Mouse (Mus musculus) MEL-GATA-1-ER (cell line): ENCODE data around the gene Cep152.

ENCODE experiments used
- DNase-seq: peaks from one replicate; pipeline ENCODE4 v3.0.0-alpha.2; 2012; ENCODE audit warnings: low read depth; ENCODE audit errors: extremely low read depth

Gene Cep152

DNA sequence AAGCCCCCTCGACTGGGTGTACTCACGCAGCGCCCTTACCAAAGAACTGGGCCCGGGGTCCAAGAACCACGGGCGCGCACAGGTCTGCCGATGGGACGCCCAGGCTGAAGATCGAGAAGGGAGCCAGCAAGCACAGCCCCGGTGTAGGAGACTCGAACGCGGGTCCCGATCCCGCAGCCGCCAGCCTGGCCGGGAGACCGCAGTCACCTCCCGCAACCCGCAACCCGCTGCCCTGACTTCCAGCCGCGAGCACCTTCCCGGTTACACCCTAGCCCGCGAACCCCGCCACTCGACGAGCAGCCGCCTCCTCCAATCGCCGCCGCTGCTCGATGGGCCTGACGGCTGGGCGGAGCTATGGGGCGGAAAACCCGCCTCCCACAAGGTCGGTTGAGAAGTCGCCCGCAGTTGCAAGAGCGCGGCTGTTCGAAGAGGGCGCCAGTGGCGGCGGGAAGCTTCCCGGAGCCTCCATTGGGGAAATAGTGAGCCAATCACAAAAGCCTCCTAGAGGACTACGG, at the start of gene Cep152:
Gene Cep152 (minus strand): TSS at position 277 of the 515 bp plus-strand sequence.
- DNase-seq, result peak; percentile 95

DNA sequence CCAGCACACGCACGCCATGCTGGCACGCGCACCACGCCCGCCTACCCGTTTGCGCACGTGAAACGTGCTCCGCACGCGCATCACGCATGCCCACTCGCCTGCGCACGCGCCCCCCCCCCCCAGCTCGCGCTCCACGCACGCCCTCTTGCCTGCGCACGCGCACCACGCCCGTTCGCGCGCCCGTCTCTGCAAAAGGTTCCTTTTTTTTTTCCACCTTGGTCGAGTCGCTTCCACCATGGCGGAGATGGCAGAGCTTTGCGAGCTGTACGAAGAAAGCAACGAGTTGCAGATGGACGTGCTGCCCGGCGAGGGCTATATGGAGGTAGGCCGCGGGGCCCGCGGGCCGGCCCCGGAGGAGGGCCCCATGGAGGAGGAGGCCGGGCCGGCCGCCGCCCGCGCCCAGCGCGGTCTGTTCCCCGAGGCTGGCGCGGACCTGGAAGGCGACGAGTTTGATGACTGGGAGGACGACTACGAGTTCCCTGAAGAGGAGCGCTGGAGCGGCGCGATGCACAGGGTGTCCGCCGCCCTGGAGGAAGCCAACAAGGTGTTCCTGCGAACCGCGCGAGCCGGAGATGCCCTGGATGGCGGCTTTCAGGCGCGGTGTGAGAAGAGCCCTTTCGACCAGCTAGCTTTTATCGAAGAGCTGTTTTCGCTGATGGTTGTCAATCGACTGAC, 48.2 kb upstream of the Cep152 start, which contains the start of gene Eid1:
Gene Eid1 (plus strand): TSS at position 139 of the 675 bp plus-strand sequence.
- DNase-seq, result peak; percentile 62

DNA sequence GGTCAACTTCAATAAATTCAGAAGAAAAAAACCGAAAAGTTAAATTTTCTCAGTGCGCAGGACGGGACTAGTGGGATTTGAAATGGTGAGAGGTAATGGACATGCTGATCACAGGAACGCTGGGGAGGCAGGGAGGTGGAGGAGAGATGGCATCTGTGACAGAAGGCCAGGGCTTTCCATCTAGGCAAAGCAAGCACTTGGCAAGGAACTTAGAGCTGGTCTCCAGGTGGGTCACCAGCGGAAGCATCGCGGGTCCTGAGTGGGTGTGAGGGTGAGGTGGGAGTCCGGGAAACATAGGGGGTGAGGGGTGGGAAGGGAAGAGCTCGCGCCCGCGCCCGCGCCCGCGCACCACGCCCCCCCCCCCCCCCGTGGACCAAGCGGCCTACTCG, 47.6 kb upstream of the Cep152 start:
- DNase-seq, result no peak

DNA sequence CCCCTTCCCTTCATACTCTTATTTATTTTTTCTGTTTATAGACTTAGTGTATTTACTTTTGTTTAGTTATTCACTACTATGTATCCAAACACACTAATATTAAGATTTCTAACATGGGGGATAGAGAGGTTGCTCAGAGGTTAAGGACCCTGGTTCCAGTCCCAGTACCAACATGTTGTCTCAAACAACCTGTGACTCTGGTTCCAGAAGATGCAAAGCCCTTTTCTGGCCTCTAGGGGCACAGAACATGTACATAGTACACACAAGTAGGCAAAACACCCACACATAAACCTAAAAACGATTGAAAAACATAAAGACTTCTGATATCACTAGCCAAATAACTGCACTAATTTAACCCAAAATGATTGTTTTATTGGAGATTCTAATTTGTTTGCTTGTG, 45.9 kb upstream of the Cep152 start:
- DNase-seq, result peak; percentile 43

DNA sequence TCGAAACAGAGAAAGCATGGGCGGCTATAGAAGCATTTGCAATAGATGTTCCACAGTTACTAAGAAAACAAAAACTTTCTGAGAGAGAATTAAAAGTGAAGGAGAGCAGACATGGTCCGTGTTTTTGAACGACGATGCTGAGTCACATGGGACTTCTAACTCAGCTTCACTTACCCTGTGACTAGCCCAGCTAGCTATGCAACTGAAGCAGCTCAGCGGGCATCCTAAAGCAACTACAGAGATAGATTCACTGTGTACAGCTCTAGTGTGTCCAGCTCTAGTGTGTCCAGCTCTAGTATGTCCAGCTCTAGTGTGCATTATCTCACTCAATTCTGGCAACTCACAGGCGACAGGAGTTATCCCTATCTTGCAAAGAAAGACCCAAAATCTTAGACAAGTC, 42.8 kb upstream of the Cep152 start:
- DNase-seq, result no peak

DNA sequence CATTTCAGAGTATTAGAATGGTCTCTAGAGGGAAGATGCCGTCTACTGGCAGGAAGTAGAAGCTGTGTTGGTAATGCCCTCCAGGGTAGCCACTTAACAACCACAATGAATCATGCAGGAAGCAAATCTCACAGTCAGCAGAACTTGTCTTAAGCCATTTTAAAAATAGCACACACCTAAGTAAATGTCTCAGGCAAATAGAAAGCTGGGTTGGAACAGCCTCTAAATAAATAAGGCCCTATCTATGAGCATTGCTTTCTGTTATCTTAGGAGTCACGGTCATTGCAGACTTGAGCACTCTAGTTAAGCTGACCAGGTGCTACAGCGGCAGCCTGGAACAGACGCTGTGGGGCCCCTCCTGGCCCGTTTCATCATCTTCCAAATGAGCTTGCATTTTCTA, 42.3 kb upstream of the Cep152 start:
- DNase-seq, result peak; percentile 60

DNA sequence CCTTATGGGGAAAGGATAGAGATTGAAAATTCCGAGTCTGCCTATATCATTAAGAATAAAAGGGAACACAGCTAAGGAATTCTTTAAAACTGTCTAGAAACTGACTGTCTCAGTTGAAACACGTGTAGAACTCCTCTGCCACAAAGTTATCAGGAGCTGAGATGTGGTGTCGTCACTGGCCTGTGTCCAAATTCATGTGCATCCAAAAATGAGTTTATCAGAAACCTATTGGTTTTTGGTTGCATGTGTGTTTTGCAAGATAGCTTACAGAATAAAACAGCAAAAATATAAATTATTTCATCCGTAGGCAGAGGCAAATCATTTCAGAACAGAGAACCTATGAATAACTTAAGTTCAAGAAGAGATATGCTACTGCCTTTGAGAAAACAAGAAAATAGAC, 41.8 kb upstream of the Cep152 start:
- peak; percentile 54 for DNase-seq

DNA sequence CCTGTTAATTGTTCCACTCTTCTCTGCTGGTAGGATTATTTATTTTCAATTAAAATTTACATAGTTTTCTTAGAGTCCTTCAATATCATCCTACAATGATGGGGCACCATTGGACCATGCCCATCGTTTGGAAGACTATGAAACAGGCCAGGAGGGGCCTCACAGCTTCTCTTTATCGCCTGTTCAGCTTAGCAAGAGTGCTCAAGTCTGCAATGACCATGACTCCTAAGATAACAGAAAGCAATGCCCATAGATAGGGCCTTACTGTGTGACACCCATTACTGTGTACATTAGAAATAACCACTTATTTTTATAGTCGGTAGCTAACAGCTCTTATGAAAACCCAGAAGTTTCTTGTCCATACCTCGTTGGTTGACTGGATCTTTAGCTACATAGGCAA, 41.0 kb upstream of the Cep152 start:
- DNase-seq, result no peak

DNA sequence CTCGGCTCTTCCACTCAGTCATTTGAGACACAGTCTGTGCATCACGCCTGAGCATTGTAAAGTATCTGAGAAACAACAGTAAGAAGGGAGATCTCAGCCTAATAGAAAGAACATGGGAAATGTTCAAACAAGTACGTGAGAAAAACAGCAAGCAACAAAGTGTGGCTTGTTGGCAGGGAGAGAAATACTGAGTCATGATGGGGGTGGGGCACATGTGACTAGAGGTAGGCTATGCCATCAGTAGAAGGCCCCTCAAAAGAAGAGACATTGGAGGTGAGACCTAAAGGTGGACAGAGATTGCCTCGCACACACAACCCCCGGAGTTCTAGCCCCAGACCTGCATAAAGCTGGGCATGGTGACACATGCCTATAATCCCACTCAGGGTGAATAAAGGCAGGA, 40.3 kb upstream of the Cep152 start:
- no peak for DNase-seq

DNA sequence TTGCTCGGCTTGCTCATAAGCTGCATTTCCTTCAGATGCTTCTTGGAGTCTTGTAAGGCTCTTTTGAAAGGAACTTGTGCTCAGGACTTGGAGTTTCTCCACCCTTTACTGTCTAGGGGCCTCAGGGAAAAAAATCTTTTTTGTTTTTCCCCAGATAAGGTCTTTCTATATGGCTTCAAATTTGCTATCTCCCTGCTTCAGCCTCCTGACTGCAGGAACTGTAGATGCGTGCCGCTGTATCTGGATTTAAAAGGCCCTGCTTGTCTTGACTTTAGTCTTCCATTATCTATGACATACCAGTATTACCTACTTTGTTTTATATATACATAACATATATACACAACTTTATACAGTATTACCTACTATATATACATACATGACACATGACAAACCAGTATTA, 37.6 kb upstream of the Cep152 start:
- no peak for DNase-seq

DNA sequence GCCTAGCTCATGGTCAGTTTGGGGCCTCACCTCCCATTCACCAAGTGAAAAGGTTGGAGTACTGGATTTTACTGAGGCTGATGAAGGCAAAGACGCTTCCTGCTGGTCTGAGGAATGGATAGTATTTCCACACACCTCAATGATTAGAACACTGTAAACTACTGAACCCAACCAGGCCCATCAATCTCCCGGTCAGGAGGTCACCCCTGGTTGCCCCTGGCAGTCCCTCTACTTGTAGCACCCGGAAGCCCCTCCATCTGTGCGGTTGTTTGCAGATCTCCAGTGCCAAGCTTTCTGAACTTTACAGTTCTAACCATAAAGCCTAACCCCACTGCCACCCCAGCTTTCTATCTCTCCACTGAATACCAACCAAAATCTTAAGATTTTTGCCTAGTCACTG, 36.2 kb upstream of the Cep152 start:
- DNase-seq, result no peak

DNA sequence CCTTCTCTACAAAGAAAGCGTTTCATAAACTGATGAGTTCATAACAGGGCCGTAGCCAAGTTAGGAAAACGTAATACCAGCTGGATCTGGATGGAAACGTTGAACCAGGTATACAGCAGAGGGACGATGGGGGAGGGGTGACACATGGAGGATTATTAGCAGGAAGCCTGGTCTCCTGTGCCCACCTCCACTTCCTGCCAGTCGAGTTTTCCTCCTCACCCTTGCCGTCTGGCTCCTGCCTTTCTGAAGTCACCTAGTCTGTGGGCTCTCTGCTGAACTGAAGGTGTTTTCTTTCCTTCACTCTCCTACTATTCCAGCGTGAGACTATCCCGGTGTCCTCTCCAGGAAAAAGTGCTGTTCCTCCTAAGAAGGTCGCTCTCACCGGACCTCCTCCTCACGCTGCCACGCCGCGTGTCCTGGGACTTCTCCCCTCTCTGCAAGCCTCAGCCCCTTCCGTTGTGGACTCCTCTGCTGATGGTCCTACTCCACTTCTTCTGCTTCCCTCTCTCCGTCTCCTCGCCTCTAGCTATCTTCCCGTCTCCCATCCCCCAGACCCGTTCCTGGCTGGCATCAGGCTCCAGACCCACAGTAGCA, 35.7 kb upstream of the Cep152 start:
- no peak for DNase-seq

DNA sequence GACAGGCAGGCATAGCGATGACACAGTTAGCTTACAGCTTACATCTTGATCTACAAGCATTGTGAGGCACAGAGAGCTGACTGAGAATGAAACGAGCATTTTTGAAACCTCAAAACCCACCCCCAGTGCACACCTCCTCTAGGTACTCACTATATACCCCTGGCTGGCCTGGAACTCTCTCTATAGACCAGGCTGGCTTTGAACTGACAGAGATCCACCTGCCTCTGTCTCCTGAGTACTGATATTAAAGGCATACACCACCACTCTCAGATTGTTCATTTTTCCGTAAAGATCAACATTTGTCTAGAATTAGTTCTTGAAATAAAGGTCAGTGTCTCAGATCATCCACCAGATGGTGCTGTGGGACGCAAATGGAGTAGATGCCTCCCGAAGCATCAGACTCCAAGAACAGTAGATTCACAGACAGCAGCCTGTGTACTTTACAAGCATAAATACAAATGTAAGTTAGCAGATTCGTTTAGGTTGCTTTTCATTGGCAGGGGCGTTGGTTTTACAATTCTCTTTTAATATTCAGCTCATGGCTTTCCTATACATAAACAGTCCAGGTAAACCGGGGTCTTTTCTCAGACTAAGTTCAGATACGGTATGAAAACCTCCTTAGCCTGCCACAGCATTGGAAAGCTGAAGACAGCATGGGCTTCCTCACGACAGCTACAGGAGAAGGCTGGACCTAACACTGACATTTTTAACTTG, 35.1 kb upstream of the Cep152 start:
- peak; percentile 39 for DNase-seq

DNA sequence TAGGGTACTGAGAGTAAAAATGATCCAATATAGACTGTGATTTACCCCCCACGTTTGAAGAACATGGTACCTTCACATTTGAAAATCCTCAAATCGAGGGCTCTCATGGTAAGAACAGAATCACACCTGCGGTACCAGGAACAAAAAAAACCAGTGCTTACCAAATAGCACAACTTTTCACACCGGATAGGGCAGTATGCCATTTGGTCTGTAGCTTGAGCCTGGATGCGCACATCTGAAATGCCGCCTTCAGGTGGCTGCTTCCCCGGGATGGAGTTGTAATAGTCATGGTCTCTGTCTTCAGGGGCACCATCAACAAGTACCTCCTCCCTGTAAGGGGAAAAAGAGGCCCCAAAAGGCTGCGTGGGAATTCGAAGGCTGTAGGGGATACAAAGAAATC, 30.5 kb upstream of the Cep152 start:
- DNase-seq, result no peak

DNA sequence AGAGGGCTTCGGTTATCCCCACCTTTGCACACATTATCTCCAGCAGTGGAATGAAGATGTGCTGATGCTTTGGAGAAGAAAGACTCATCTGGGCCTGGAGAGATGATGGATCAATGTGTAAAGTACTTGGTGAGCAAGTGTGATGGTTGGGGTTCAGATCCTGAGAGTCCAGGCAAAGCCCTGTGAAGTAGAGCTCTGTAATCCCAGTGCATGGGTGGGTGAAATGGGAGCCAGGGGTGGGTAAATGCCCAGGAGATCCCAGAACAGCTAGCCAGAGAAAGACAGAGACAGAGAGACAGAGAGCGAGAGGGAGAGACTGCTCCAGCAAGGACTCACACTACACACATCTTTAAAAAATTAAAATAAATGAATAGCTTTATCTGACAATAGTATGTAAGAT, 28.4 kb upstream of the Cep152 start:
- DNase-seq, result no peak

DNA sequence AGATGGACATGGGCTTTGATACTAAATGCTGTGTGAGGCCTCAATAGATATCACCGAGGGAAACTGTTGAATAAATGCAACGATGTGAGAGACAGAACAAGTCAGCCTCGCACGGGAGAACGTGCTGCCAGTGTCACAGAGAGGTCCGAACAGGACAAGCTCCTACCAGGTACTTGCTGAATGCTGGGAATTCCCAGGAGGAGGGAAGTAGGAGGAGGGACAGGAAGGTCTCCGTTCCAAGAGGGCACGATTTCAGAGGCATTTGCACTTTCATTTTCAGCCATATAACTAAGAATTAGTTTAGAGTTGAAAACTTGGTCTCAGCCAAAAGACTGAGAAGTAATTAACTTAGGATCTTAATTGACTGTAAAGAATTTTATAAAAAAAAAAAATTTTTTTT, 26.6 kb upstream of the Cep152 start:
- DNase-seq, result no peak

DNA sequence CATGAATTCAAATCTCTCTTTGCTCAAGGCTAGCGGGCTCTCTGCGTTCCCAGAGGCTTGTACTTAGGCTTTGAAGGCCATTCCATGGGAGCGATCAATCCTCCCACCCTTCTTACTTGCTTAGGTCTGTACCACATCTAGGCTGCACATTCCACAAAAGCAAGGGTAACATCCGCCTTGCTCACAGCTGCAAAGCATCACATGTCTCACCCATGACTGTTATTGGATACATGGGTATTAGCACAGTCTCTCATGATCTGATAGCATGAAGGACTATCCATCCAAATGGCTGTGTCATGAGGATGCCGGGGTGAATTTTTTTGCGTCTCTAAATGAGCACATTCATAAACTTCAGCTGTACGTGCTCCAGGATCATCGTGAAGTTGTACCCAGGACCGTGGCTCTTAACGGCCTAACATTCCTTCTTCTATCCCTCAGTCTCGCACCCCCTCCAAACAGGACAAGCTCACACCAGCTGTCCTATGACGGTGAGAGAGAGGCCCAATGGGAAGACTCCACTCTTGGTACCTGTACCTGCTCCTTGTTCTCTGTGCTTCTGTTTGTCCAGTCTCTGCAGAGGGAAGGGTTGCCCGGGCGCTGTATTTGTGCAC, 25.9 kb upstream of the Cep152 start:
- no peak for DNase-seq

DNA sequence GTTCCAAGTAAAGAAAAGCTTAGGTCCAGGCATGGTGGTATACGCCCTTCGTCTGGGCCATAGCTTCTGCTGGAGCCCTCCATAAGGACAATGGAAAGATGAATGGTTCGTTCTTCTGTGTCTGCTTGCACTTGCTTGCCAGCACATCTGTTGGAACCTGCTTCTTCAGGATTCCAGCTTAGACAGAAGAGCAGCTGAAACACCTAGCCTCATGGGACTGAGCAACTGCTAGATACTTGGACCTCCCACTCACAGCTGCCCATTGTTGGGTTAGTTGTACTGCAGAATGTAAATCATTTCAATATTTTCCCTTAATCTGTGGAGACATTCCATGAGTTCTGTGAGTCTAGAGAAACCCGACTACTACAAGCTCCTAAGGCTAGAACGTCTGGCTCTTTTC, 25.1 kb upstream of the Cep152 start:
- no peak for DNase-seq

DNA sequence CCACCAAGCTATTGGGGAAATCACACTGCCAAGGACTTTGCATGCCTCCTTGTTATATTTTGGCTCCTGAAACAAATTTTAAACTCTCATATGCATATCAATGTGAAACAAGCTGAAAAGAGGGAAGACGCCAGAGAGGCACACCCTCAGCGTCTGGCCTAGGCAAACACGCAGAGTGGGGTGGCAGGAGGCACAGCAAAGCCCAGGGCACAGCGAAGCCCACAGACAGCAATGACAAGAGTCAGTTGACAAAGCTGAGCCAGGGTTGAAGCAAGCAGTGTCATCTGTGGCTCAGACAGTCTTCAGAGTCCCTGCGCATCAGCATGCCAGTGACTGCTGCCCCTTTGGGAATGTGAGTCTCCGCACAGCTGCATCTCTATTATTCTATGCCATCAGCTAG, 20.0 kb upstream of the Cep152 start:
- DNase-seq, result no peak

DNA sequence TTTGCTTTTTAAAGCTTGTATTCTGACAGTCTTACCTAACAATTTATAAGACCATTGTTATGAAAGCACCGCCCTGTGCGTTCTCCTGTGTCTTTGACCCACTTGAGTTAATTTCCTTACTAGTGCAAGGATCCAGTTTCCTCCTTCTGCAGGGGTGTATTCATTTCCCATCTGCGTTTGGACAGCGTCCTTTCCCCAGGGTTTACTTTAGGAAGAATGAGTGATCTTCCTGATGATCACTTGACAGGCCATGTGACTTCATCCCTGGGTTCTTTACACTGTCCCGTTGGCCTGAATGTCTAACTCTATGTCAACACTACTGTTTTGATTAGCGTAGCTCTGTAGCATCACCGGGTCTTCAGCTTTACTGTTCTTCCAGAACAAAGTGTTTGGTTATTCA, 12.4 kb upstream of the Cep152 start:
- DNase-seq, result no peak

DNA sequence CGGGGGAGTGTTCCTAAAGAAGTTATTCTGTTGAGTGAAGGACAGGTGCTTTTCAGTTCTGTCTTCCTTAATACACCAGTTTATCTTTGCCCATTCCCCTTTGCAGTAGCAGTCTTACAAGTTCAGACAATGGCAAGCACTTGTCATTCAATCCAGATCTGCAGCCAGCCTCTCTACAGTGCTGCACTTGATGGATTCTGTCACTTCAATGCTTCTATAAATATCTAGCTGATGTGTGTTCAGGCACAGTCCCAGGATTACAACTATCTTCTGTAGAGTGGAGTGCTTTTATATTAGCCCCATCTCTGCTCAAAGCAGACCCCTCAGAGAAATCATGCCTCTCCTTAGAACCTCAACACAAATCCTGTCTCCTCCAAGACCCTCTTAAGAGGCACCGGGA, 5.1 kb upstream of the Cep152 start:
- no peak for DNase-seq

DNA sequence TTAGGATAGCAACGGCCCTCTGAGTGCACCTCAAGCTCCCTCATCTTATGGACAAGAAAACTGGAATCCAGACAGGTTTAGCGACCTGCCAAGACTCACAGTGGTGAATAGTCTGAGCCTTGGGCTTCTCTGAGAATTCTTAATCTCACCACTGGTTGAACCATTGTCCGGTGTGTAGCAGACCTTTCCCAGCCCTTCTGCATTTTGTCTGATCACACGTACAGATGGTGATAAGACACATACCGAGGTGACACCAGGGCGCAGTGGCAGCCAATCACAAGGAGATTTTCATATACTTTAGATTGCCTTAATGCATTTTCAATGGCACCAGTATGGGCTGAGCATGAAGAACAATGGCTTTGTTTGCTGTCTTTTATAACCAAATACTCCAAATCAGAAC, 3.6 kb upstream of the Cep152 start:
- no peak for DNase-seq
